Mouse (Mus musculus) urinary bladder, postnatal 25 days (tissue): ENCODE results near the gene Isx.
A peak's percentile ranks its signal among the peaks of the same experiment; 100 is the strongest.

Experiments used
- DNase-seq: peaks from one replicate; pipeline ENCODE4 v3.0.0; 2022; ENCODE audit warnings: low spot score

Gene Isx

DNA sequence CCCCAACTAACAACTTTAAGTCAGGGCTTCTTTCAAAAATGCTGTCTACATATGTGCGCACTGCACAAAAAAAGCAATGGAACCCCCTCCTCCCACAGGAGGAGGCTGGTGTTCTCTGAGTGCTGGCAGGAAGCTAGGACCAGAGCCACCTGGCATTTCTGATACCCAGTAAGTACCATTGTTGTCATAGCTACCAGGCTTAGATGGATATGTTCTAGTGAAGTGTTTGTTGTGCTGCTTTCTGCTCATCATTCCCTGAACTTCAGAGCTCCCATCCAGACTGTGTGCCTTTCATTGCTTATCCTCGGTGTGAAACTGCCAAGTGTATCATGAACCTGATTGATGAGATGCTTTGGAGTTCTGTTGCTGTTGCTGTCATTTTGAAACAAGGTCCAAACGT is 26.8 kb downstream of the Isx start:
- no peak for DNase-seq

DNA sequence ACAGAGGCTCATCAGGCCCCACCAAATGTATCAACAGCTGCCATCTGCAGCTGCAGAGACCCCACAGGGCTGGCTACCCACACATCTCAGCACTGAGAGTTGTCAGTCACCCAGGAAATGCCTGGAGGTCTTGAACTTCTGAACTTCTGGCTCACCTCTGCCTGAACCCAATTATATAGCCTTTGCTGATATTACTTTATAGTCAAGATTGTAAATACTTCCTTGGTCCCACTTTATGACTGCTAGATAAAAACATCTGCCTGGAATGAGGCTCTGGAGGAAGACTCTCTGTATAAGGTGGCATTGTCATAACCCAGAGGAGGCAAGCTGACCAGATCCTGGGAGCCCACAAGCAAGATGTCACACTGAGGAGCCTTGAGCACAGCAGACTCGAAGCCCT is 28.8 kb downstream of the Isx start:
- DNase-seq = no peak

DNA sequence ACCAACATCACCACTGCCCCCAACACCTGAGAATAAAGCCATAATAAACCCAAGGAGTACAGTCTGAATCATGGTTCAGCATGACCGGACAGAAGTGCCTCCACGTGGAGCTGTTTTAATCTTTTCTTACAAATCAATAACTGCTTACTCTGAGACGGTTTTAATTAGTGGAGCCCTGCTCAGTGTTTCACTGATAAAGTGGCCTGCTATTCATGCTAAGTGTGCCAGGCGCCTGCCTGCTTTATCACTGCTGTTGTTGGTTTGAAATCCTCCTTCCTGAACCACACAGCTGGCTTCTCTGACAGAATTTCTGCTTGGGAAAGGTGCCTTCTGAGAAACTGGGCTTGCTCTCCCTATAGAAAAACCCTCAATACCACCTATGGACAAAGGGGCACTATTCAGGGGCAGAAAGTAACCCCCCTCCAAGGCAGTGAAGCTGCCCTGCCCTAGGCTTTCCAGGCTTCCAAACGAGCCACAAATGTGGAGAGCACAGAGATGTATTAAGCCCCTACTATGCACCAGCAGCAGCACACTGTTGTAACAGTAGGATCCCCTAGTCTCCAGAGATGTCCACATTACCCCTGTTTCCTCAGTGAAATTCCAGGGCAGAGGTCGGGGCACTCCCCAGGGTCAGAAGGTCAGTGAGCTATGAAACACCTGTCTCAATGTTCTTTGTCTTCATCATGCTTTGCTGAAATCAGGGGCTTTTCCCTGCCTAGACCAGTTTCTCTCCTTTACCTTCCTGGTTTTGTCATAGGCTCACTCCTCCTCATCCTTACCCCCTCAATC is 30.3 kb downstream of the Isx start:
- DNase-seq = no peak

DNA sequence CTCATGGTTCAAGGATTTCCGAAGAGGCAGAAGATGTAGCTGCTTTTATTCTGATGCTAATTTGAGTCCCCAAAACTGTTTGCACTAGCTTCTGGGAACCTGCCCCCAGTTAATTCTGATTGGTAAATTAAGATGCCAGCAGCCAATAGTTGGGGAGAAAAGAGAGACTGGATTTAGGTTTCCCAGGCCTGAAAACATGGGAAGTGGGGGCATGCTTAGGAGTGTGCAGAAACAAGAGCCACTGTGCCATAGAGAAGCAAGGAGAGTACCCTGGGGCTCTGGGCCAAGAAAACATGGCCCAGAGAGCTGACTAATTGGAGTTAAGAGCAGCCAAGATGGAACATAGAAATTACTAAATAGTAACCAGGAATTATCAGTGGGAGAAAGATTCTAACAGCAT is 33.4 kb downstream of the Isx start:
- no peak for DNase-seq

DNA sequence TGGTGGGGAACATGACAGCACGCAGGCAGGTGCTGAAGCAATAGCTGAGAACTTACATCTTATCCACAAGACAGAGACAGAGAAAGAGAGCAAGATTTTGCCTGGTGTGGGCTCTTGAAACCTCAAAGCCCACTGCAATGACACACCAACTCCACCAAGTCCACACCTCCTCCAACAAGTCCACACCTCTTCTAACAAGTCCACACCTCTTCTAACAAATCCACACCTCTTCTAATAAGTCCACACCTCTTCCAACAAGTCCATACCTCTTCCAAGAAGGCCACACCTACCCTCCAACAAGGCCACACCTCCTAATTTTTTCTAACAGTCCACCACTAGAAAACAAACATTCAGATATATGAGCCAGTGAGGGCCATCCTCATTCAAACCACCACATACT is 37.7 kb downstream of the Isx start:
- DNase-seq = no peak

DNA sequence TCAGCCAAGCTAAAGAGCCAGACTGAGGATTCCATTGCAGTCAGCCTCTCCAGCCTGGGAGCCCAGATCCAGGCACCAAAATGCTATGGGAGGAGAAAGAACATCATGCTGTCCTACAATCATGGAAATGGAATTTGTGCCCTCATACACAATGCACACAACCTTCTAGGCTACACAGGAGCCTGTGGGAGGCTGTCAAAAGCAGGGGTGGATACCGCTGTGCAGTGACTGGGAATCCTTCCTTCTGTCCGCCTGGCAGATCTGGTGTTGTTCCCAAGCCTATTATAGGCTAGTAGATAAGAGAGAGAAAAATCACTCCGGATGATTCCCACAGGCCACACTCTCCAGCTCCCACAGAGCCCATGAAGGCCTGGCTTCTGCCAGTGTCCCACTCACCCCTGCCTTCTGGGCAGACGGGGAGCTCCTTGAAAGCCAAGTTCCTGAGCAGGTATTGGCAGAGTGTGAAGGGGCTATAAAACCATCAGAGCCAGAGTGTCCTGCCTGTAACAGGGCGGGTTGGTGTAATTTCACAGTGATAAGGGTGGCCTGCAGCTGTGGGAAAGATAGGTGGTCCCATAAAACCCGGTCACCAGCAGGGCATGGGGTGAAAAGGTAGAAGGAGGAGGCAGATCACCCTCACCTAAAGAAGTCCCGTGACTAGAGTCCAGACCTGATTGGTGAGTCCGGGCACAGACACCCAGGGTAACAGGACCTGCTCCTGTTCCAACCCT is 47.9 kb downstream of the Isx start:
- DNase-seq = no peak

DNA sequence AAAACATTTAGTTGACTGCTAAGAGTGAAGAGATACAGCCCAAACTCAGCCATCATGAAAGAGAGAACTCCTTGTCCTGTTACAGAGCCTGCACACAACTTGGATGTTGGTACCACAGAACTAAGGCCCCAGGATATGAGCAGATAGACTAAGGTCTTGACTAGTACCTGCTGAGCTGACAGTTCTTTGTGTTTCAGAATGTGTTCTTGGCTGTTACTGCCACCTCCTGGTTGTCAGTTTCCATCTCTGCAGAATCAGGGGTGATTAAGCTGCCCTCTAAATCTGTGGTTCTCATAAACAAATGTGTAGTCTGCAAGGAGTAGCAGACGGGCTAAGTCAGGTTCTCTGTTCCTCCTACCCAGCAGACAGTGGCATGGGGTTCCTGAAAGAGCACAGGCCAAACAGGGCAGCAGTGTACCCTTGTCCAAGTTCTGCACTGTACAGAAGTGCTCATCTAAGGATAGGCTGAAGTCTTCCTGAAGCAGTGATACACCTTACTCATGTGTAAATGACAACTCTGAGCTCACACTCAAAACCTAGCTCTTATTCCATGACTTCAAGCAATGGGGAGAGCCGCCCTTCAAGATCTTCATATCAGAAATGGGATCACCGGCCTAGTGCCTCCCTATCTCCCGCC is 49.0 kb downstream of the Isx start:
- DNase-seq = no peak

DNA sequence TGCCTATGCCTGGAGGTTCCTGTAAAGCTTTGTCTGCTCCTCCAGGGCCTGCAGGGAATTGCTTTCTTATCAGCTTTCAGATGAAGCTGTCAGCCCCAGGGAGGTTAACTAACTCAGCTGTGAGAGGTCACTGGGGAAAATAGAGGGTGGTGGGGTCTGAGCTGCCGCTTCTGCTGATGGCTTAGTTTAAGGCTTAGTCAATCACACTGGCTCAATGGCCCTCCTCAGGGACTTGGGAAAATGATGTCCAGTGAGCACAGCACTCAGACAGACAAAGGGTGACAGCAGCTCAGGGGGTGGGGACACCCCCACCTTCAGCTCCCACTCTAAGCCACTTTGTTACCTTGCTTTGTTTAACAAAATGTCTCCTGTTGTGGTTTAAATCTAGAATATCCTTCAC is 55.0 kb downstream of the Isx start:
- DNase-seq = no peak

DNA sequence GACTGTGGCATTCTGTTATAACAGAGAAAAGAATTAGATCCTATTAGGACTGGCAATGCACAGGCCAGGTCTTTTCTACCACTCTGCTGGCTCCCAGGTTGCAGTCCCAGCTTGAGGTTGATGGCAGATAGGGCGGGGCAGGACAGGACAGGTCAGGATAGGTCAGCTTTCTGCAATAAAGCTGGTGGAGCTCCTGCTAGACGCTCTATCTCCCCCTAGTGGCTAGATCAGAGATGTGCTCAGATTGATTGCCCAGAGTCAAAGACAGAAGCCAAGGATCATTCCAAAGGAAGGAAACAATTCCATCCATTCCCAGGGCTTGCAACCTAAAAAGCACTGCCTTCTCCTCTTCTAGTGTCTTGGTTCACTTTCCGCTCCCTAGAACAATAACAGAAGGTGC is 57.8 kb downstream of the Isx start:
- DNase-seq = no peak

DNA sequence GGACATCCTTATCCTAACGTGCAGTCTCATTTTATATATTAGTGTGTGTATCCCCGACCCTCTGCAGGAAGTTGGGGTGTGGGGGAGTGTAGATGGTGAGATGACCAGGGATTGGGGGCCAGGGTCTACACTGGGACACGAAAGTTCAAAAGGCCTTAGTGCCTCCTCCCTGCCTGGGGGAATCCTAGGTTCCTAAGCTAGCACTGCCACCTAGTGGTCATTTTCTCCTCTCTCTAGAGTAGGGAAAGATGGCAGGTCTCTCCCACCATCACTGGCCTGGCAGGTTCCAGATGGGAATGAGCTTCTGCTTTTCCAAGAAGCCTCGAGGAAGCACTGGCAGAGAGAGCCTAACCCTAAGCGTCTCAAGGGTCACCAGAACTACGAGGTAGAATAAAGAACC is 62.3 kb downstream of the Isx start:
- DNase-seq = peak; percentile 34

DNA sequence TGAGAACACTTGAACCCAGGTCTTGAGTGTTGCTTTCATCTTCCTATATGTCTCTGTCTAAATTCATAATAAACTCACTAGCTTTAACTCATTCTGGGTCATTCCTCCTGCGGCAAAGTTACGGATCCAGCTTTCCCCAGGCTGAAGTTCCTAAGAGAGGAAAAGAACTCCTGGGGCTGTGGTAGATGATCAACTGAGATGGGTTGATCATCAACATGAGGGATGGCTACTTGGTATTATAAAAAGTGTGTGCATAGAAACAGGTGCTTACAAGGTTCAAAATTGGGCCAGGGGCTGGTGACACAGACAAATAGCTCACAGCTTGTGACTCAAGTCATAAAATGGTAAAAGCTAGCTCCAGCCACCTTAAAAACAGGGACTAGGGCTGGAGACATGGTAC is 63.7 kb downstream of the Isx start:
- DNase-seq = no peak

DNA sequence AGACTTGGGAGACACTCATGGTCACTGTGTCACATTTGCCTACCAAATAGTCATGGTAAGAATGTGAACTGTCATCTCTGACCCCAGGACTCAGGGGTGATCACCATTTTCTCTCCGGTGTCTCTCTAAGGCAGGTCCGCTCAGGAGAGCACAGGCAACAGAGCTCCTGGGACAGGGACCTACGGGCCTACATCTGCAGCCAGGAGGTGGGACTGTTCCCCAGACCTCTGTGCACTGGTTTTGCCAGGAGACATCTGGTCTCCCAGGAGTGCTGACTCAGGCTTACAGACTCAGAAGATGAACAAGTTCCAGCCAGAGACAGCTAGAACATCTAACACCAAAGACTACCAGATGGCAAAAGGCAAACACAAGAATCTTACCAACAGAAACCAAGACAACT is 69.1 kb downstream of the Isx start:
- DNase-seq = no peak
